30 mouse cellular contexts compared by ENCODE assay signal in the genomic region with DNA sequence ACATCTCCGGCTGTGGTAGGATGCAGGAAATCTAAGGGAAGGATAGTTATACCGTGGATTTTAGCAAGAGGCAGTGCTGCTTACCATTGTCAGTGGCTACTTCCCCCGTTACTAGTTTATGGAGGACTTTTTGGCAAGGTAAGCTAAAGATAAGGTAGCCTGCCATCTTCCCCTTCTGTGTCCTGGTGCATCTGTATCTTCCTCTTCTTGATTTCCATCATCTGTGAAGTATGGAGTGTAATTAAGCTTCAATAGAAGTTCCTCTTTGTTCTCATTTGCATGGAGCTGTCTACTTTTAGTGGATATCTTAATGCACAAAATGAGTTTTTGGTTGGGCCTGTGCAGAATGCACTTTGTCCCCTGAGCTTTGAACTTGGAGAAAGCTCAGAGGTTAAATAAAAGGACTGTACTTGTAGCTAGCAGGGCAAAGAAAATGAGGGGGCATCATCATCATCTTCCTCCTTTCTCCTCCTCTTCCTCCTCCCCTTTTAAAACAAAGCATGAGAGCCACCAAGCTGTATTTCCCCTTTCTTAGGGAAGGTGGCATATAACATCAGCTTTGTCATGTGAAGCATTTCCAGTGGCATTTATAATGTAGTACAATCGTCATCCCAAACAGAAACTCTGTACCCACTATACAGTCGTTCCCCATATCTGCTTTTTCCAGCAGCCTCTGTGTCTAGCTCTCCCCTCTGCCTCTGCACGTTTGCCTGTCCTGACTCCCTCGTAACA. TPM values are rescaled to one million over a fixed set of nuclear protein-coding genes. Genes with fewer than 3 reads are reported as not detected.
A peak's percentile ranks its signal among the peaks of the same experiment; 100 is the strongest.
DNase-seq lines count a peak whose midpoint lies in the region; ATAC-seq and TF ChIP-seq lines count a peak whose summit lies in the region.
"Had no signal": no experiment of that assay in that cellular context is flagged by ENCODE, and none has a peak within 500 bp of the region (broad histone marks: within the 10 kb centered on the region; RNA-seq: fewer than 3 reads in every experiment).

No protein-coding gene starts in this region.

- TF ChIP-seq POLR2A in CH12.LX (IDR thresholded peaks at IDR 0.05; ENCODE audit: low read depth, low read length) = no peak
- TF ChIP-seq POLR2A in MEL (IDR thresholded peaks at IDR 0.05; ENCODE audit: control insufficient read depth in 1 of 2, insufficient read depth in 1 of 2, low read depth in 1 of 2, low read length in 2 of 2, poor library complexity in 1 of 2) = no peak

- H3K9me3 ChIP-seq in heart, postnatal 0 days (replicated peaks; ENCODE audit: control insufficient read depth, low read length) = no peaks in the 10 kb centered on the region
- no peaks in the 10 kb centered on the region for H3K9me3 ChIP-seq in heart, embryonic 11.5 days (replicated peaks; ENCODE audit: control insufficient read depth, low read length)
- H3K9me3 ChIP-seq in CH12.LX (replicated peaks; ENCODE audit: low read length) = no peaks in the 10 kb centered on the region
- H3K9me3 ChIP-seq in MEL (replicated peaks; ENCODE audit: insufficient read depth, low read length) = no peaks in the 10 kb centered on the region
- H3K9me3 ChIP-seq: embryonic facial prominence, embryonic 10.5 days; embryonic facial prominence, embryonic 15.5 days; forebrain, embryonic 12.5 days; limb, embryonic 13.5 days; liver, embryonic 13.5 days had no signal

- no peak for DNase-seq in heart, postnatal 0 days (ENCODE audit: low spot score)
- peak; percentile 17 for DNase-seq in CH12.LX (ENCODE audit: extremely low read depth)
- DNase-seq in MEL (ENCODE audit: low read depth, low spot score) = peak; percentile 56
- DNase-seq in lung, postnatal 4 days = no peak
- DNase-seq: adrenal gland, postnatal 25 days; cerebellum, adult 2 months; cerebellum, postnatal 14 days; forebrain, postnatal 0 days; gastrocnemius, postnatal 25 days; heart, postnatal 10 days; kidney, adult 8-10 months; kidney, postnatal 14 days; liver, embryonic 13.5 days; lung, adult 18-20 months; right cerebral cortex, postnatal 25 days; spleen, adult 18-20 months; thymus, adult 18-20 months; thymus, postnatal 4 days had no signal

- peak overlapping the region; percentile 20; the same call in 1 of the 2 replicates for H3K9ac ChIP-seq in heart, postnatal 0 days (replicated peaks; ENCODE audit: low read depth, low read length)
- no peak overlapping the region for H3K9ac ChIP-seq in heart, embryonic 11.5 days (ENCODE audit: low read depth, low read length)
- H3K9ac ChIP-seq in CH12.LX (ENCODE audit: insufficient read depth, low read depth) (no peak overlapping the region), MEL (ENCODE audit: control insufficient read depth, low read depth, low read length, poor library complexity, severe bottlenecking) (no peak overlapping the region)
- H3K9ac ChIP-seq: embryonic facial prominence, embryonic 15.5 days; forebrain, embryonic 12.5 days; forebrain, postnatal 0 days; limb, embryonic 13.5 days; liver, embryonic 13.5 days had no signal

- no peaks in the 10 kb centered on the region for H3K27me3 ChIP-seq in heart, postnatal 0 days (ENCODE audit: control insufficient read depth, insufficient read depth, low read length)
- H3K27me3 ChIP-seq in heart, embryonic 11.5 days (ENCODE audit: control insufficient read depth, insufficient read depth, low read length) = no peaks in the 10 kb centered on the region
- H3K27me3 ChIP-seq in CH12.LX (replicated peaks) = no peaks in the 10 kb centered on the region
- no peaks in the 10 kb centered on the region for H3K27me3 ChIP-seq in MEL (ENCODE audit: control insufficient read depth in 1 of 2, insufficient read depth in 2 of 2, low read length in 2 of 2)
- H3K27me3 ChIP-seq: embryonic facial prominence, embryonic 15.5 days; forebrain, embryonic 12.5 days; limb, embryonic 13.5 days; liver, embryonic 13.5 days had no signal

- H3K4me2 ChIP-seq in heart, postnatal 0 days (ENCODE audit: low read depth, low read length) = no peak overlapping the region
- H3K4me2 ChIP-seq in heart, embryonic 11.5 days = no peak overlapping the region
- H3K4me2 ChIP-seq in CH12.LX (ENCODE audit: insufficient read depth, low read depth, poor library complexity, severe bottlenecking) = no peak overlapping the region
- H3K4me2 ChIP-seq: embryonic facial prominence, embryonic 15.5 days; forebrain, embryonic 12.5 days; limb, embryonic 13.5 days; liver, embryonic 13.5 days; midbrain, embryonic 11.5 days had no signal

- TF ChIP-seq RAD21 in CH12.LX (IDR thresholded peaks at IDR 0.05; ENCODE audit: low read depth, low read length) (no peak), MEL (IDR thresholded peaks at IDR 0.05; ENCODE audit: low read depth, low read length) (no peak)

- no peak overlapping the region for H3K4me3 ChIP-seq in heart, postnatal 0 days (ENCODE audit: low read depth, low read length)
- no peak overlapping the region for H3K4me3 ChIP-seq in heart, embryonic 11.5 days (ENCODE audit: low read depth, low read length)
- H3K4me3 ChIP-seq in CH12.LX (replicated peaks in 1 of 3; ENCODE audit: low read depth in 2 of 3, low read length in 2 of 3, poor library complexity in 1 of 3) (no peak overlapping the region), MEL (ENCODE audit: control insufficient read depth in 1 of 2, insufficient read depth in 1 of 2, low read depth in 2 of 2, low read length in 2 of 2) (no peak overlapping the region)
- H3K4me3 ChIP-seq: embryonic facial prominence, embryonic 10.5 days; embryonic facial prominence, embryonic 15.5 days; forebrain, embryonic 12.5 days; limb, embryonic 13.5 days; liver, embryonic 13.5 days had no signal

- 48% methylated on average over 7 of the region's 7 CpGs for WGBS in heart, postnatal 0 days
- WGBS in heart, embryonic 11.5 days (ENCODE audit: insufficient replicate concordance) = 68% methylated on average over 7 of the region's 7 CpGs

- H3K4me1 ChIP-seq in heart, postnatal 0 days (ENCODE audit: control insufficient read depth, insufficient read depth) = peaks cover 15% of the 10 kb centered on the region; the same call in 1 of the 2 replicates
- H3K4me1 ChIP-seq in heart, embryonic 11.5 days (ENCODE audit: control insufficient read depth, insufficient read depth, low read length) = peaks cover 9% of the 10 kb centered on the region
- H3K4me1 ChIP-seq in CH12.LX (ENCODE audit: control insufficient read depth in 1 of 2, insufficient read depth in 2 of 2) (peaks cover 0 to 23% of the 10 kb centered on the region in 2 experiments; a peak in 2 of 4 replicates), MEL (ENCODE audit: control insufficient read depth in 1 of 2, insufficient read depth in 2 of 2, low read length in 2 of 2) (0 out of 4 replicates have a peak, but pooled peaks cover 0 to 2% of the 10 kb centered on the region in 2 experiments)
- H3K4me1 ChIP-seq: embryonic facial prominence, embryonic 15.5 days; forebrain, embryonic 12.5 days had no signal

- in situ Hi-C loops in CH12.LX (cut with MboI; ENCODE audit: low pct_ligation_motif_present, low pct_unique_long_range_greater_than_20kb, low sequenced_read_pairs) = no loop called here

- ATAC-seq in heart, postnatal 0 days (ENCODE audit: insufficient read depth, low read depth) = no peak
- no peak for ATAC-seq in heart, embryonic 11.5 days (replicated peaks; ENCODE audit: insufficient number of reproducible peaks, low FRiP score, low TSS enrichment)
- ATAC-seq in hematopoietic stem cell, adult 5-6 weeks (replicated peaks in 1 of 2; ENCODE audit: insufficient read depth in 1 of 2, low FRiP score in 2 of 2, low TSS enrichment in 1 of 2, low read depth in 1 of 2, poor library complexity in 2 of 2, severe bottlenecking in 2 of 2) = peak; percentile 39 to 48; a peak in 3 of 4 replicates
- no peak for ATAC-seq in megakaryocyte-erythroid progenitor cell, adult 5-6 weeks (replicated peaks; ENCODE audit: low FRiP score, low TSS enrichment, poor library complexity, severe bottlenecking)
- ATAC-seq: forebrain, postnatal 0 days; hindbrain, embryonic 16.5 days; lung, postnatal 0 days; midbrain, embryonic 16.5 days had no signal

- H3K79me2 ChIP-seq in CH12.LX (replicated peaks; ENCODE audit: control insufficient read depth, extremely low read depth, insufficient read depth, poor library complexity, severe bottlenecking) (no peaks in the 10 kb centered on the region), MEL (ENCODE audit: control insufficient read depth, insufficient read depth, low read length, poor library complexity) (no peaks in the 10 kb centered on the region)

- peak overlapping the region; percentile 43 for H3K27ac ChIP-seq in heart, postnatal 0 days (ENCODE audit: low read depth)
- H3K27ac ChIP-seq in heart, embryonic 11.5 days (ENCODE audit: low read depth, low read length) = no peak overlapping the region
- H3K27ac ChIP-seq in CH12.LX (ENCODE audit: insufficient read depth, low read depth) (no peak overlapping the region), MEL (ENCODE audit: control insufficient read depth, low read depth, low read length) (no peak overlapping the region)
- H3K27ac ChIP-seq: embryonic facial prominence, embryonic 10.5 days; embryonic facial prominence, embryonic 15.5 days; forebrain, embryonic 12.5 days; limb, embryonic 13.5 days; liver, embryonic 13.5 days; macrophage had no signal

- no peak for TF ChIP-seq EP300 in heart, postnatal 0 days (IDR thresholded peaks at IDR 0.05; ENCODE audit: low read depth)
- TF ChIP-seq EP300 in CH12.LX (IDR thresholded peaks at IDR 0.05; ENCODE audit: low read length) = no peak
- no peak for TF ChIP-seq EP300 in MEL (IDR thresholded peaks at IDR 0.05; ENCODE audit: low read depth in 1 of 2, low read length in 2 of 2)

- dilution Hi-C loops in CH12.LX (cut with MboI; ENCODE audit: extremely low pct_ligation_motif_present, extremely low pct_unique_long_range_greater_than_20kb, low sequenced_read_pairs) = no loop called here

- no peak for TF ChIP-seq CTCF in heart, postnatal 0 days (IDR thresholded peaks at IDR 0.05; ENCODE audit: low read depth)
- no peak for TF ChIP-seq CTCF in CH12.LX (conservative IDR thresholded peaks at IDR 0.05 in 1 of 2, IDR thresholded peaks at IDR 0.05 in 1 of 2; ENCODE audit: low read depth in 2 of 2, low read length in 2 of 2)
- TF ChIP-seq CTCF in MEL (IDR thresholded peaks at IDR 0.05 in 2 of 3, conservative IDR thresholded peaks at IDR 0.05 in 1 of 3; ENCODE audit: control insufficient read depth in 1 of 3, insufficient read depth in 1 of 3, low read depth in 2 of 3, low read length in 3 of 3, poor library complexity in 1 of 3, severe bottlenecking in 1 of 3) = no peak

- H3K36me3 ChIP-seq in heart, postnatal 0 days (replicated peaks; ENCODE audit: control insufficient read depth, insufficient read depth, low read length) = peaks cover 15% of the 10 kb centered on the region
- H3K36me3 ChIP-seq in heart, embryonic 11.5 days (ENCODE audit: control insufficient read depth, insufficient read depth, low read length) = no peaks in the 10 kb centered on the region
- H3K36me3 ChIP-seq in CH12.LX (replicated peaks in 1 of 2; ENCODE audit: control insufficient read depth in 1 of 2, insufficient read depth in 1 of 2, low read length in 1 of 2) = peaks cover 0 to 26% of the 10 kb centered on the region in 2 experiments
- H3K36me3 ChIP-seq in MEL (ENCODE audit: control insufficient read depth in 1 of 2, insufficient read depth in 2 of 2, low read length in 2 of 2) = no peaks in the 10 kb centered on the region; a peak in 2 of 4 replicates
- H3K36me3 ChIP-seq: embryonic facial prominence, embryonic 10.5 days; embryonic facial prominence, embryonic 15.5 days; forebrain, embryonic 12.5 days; limb, embryonic 13.5 days; liver, embryonic 13.5 days had no signal

RNA-seq across cellular contexts. Expression of a gene that starts 28.6 kb away (rescaled TPM):
- 1.1 and 9.7 TPM in 2 replicates for total RNA-seq in heart, postnatal 0 days (2014; rRNA removed; ENCODE audit: low replicate concordance)
- polyA plus RNA-seq in heart, postnatal 0 days (2015; fragmentation: Nextera tagmentation; extraction: Ambion mirVana) = 26.2 and 28.4 TPM in 2 replicates
- 38.5 and 43.0 TPM in 2 replicates for polyA plus RNA-seq in heart, embryonic 11.5 days (2014; fragmentation: Nextera tagmentation; extraction: Ambion mirVana)
- total RNA-seq in CH12.LX (2012; rRNA removed) (9.9 and 11.5 TPM in 2 replicates), CH12.LX (2014; rRNA removed) (22.0 and 29.3 TPM in 2 replicates), MEL (2012; rRNA removed) (5.5 TPM in 2 replicates)
- polyA plus RNA-seq in CH12.LX (2012; ENCODE audit: insufficient read length, low read depth) (27.2 and 29.1 TPM in 2 replicates), MEL (2012; ENCODE audit: insufficient read depth in 1 of 2, insufficient read length in 2 of 2, low read depth in 1 of 2, low replicate concordance in 2 of 2, missing spikeins in 1 of 2) (1 to 10 TPM in 1 of 2 experiments, not detected in 1; 6.5 TPM)
- 36.7 and 38.1 TPM in 2 replicates for total RNA-seq in hematopoietic stem cell, adult 5-6 weeks (2017)
- 30.5 and 32.2 TPM in 2 replicates for total RNA-seq in megakaryocyte-erythroid progenitor cell, adult 5-6 weeks (2014; fragmentation: Nextera tagmentation)
- total RNA-seq in megakaryocyte-erythroid progenitor cell, adult 5-6 weeks (2017) = 16.1 and 35.0 TPM in 2 replicates

RNA-seq across cellular contexts. Expression of a gene that starts 29.0 kb away (rescaled TPM):
- 271 and 313 TPM in 2 replicates for total RNA-seq in heart, postnatal 0 days (2014; rRNA removed; ENCODE audit: low replicate concordance)
- polyA plus RNA-seq in heart, postnatal 0 days (2015; fragmentation: Nextera tagmentation; extraction: Ambion mirVana) = 208 and 220 TPM in 2 replicates
- polyA plus RNA-seq in heart, embryonic 11.5 days (2014; fragmentation: Nextera tagmentation; extraction: Ambion mirVana) = 277 and 308 TPM in 2 replicates
- total RNA-seq in CH12.LX (2012; rRNA removed) = 49.1 and 97.9 TPM in 2 replicates
- total RNA-seq in CH12.LX (2014; rRNA removed) = 74.7 and 95.7 TPM in 2 replicates
- 49.8 and 54.0 TPM in 2 replicates for polyA plus RNA-seq in CH12.LX (2012; ENCODE audit: insufficient read length, low read depth)
- total RNA-seq in MEL (2012; rRNA removed) = 6.7 and 13.6 TPM in 2 replicates
- 10 to 100 TPM in 1 of 2 experiments, not detected in 1; 28.6 TPM for polyA plus RNA-seq in MEL (2012; ENCODE audit: insufficient read depth in 1 of 2, insufficient read length in 2 of 2, low read depth in 1 of 2, low replicate concordance in 2 of 2, missing spikeins in 1 of 2)
- total RNA-seq in hematopoietic stem cell, adult 5-6 weeks (2017) = 33.8 and 35.6 TPM in 2 replicates
- total RNA-seq in megakaryocyte-erythroid progenitor cell, adult 5-6 weeks (2014; fragmentation: Nextera tagmentation) = 2.2 and 4.1 TPM in 2 replicates
- total RNA-seq in megakaryocyte-erythroid progenitor cell, adult 5-6 weeks (2017) = 7.2 and 8.3 TPM in 2 replicates

Comparison
In these comparisons a context has a peak if more than half of its experiments do, and no peak if none do; other contexts are left out.
1. ATAC-seq: peak in hematopoietic stem cell, adult 5-6 weeks (2 of 2); none in heart, postnatal 0 days (single experiment), heart, embryonic 11.5 days (single experiment) and megakaryocyte-erythroid progenitor cell, adult 5-6 weeks (single experiment).
2. DNase-seq: peak in CH12.LX (single experiment) and MEL (single experiment); none in heart, postnatal 0 days (single experiment) and lung, postnatal 4 days (0 of 2).